Mouse (Mus musculus): ENCODE measurements at regions not wholly inside any gene's neighbourhood (a gene's known extent, or its start where the extent isn't known, plus 50 kb on each side); places are given as distances from the start of the nearest gene placed in this dataset.

DNA sequence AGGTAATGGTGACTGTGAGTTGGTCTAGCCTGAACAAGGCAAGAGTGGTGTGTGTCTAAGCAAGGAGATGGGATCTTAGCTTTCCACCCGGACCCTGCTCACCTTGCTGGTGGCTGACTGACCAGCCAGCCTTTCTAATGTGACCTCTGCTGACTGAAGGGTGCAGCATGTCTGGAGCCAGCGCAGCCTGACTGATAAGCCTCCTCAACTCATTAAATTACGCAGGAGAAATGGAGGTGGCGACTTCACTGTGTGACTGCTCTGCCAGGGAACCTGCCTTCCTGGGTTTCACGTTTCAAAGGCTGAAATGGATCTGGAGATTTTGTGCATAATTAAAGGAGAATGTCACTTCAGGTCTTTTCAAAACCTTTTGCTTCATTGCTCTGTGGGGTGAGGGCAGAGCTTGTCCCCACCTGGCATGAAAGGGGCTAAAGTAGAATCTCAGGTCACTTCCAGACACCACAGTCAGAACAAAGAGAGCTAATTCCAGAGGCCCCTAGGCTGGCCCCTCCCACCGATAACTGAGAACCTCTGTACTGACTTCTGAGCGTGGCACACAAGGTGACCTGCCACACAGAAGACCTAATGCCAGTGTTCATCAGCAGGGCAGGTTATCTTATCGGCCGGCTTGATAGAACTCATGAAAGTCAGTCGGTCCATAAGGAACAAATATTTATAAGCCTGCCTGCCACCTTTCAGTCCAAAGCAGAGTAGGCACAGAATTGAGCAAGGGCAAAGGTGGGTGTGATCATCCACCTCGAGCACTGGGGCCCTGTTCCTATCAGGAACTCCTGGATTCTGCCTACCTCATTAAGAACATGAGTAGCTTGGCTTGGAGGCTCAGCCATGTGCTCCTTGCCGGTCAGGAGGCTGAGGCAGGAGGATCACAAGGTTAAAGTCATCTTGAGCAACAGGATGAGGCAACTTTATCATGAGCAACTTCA, 53.1 kb upstream of the Vps8 start:
- Histone ChIP-seq H3K27me3 (no peaks in the 10 kb centered on the region; the same call in 1 of the 2 replicates), H3K27ac (no peak overlapping the region), H3K4me1 (peaks cover 19% of the 10 kb centered on the region; the same call in 1 of the 2 replicates), H3K4me3 (no peak overlapping the region), H3K36me3 (no peaks in the 10 kb centered on the region), H3K9me3 (replicated peaks) (no peaks in the 10 kb centered on the region), H3K4me2 (replicated peaks) (no peak overlapping the region), H3K9ac (no peak overlapping the region)
- no peak for ATAC-seq (ENCODE audit: low FRiP score)
- WGBS, result 64% methylated on average over 12 of the region's 12 CpGs

All from hindbrain, embryonic 12.5 days (tissue).